Mouse (Mus musculus) midbrain, postnatal 0 days (tissue): ENCODE results near the gene Sox2. TPM values are rescaled to one million over a fixed set of nuclear protein-coding genes. Genes with fewer than 3 reads are reported as not detected.

ENCODE experiments used
- ATAC-seq: fragments of 200-750 bp; cut with Nextera tagmentation; 2 replicates; pipeline ENCODE4 v1.8.0; 2017; ENCODE audit warnings: moderate number of reproducible peaks, mild to moderate bottlenecking, moderate TSS enrichment, moderate library complexity; ENCODE audit not compliant: low FRiP score
- DNase-seq: peaks from one replicate; pipeline ENCODE4 v3.0.0-alpha.2; 2015; ENCODE audit warnings: low spot score
- H3K27ac ChIP-seq: fragments of 300-500 bp; sonication (generic); 2 replicates; pipeline ENCODE4 v1.5.1; 2014; ENCODE audit warnings: low read depth, mild to moderate bottlenecking, low read length, mixed read lengths
- H3K27me3 ChIP-seq: fragments of 300-500 bp; sonication (generic); 2 replicates; pipeline ENCODE4 v1.6.1; 2014; ENCODE audit warnings: low read length, control low read depth, mixed read lengths; ENCODE audit not compliant: insufficient read depth
- H3K36me3 ChIP-seq: fragments of 300-500 bp; sonication (generic); 2 replicates; pipeline ENCODE4 v1.6.1; 2014; ENCODE audit warnings: low read length, control low read depth, mixed read lengths; ENCODE audit not compliant: insufficient read depth
- H3K4me1 ChIP-seq: fragments of 300-500 bp; sonication (generic); 2 replicates; pipeline ENCODE4 v1.6.1; 2014; ENCODE audit warnings: mild to moderate bottlenecking, control low read depth, antibody characterized with exemption, low read length, mixed read lengths; ENCODE audit not compliant: insufficient read depth
- H3K4me2 ChIP-seq: fragments of 300-500 bp; sonication (generic); 2 replicates; pipeline ENCODE4 v1.6.1; 2014; ENCODE audit warnings: low read depth, mild to moderate bottlenecking, low read length, mixed read lengths; ENCODE audit not compliant: poor library complexity, severe bottlenecking
- H3K4me3 ChIP-seq: fragments of 300-500 bp; sonication (generic); 2 replicates; pipeline ENCODE4 v1.5.1; 2014; ENCODE audit warnings: low read depth, mild to moderate bottlenecking, low read length, moderate library complexity
- H3K9ac ChIP-seq: fragments of 300-500 bp; sonication (generic); replicated peaks from 2 replicates; pipeline ENCODE4 v1.6.1; 2014; ENCODE audit warnings: mild to moderate bottlenecking, low read length, moderate library complexity, mixed read lengths; ENCODE audit not compliant: poor library complexity, severe bottlenecking
- H3K9me3 ChIP-seq: fragments of 300-500 bp; sonication (generic); 2 replicates; pipeline ENCODE4 v1.6.1; 2016; ENCODE audit warnings: low read length, control low read depth
- CTCF ChIP-seq: IDR thresholded peaks from 2 replicates; pipeline ENCODE4 v1.5.1; 2016; ENCODE audit warnings: antibody characterized with exemption, mild to moderate bottlenecking
- WGBS: fragments of 180-500 bp; shearing (Covaris S2); extraction: QIAGEN DNeasy Blood & Tissue Kit; methylation state at CpG from one replicate; pipeline ENCODE4 v1.1.7; 2014; 5-methylcytosine and 5-hydroxymethylcytosine counted together
- polyA plus RNA-seq: library from polyadenylated mRNA; unstranded; fragments of >200 nt; fragmentation: Nextera tagmentation; extraction: Ambion mirVana; gene quantifications from 2 replicates; pipeline ENCODE4 v1.2.1, GENCODE M21; 2015
- total RNA-seq: library from RNA; depleted of rRNA; stranded (reverse); fragments of >200 nt; gene quantifications from 2 replicates; pipeline ENCODE4 v1.2.3, GENCODE M21; 2014

The Sox2 gene
- total and polyA plus RNA-seq, 2 experiments from 2014 or later: 29.7 to 79.1 TPM

DNA sequence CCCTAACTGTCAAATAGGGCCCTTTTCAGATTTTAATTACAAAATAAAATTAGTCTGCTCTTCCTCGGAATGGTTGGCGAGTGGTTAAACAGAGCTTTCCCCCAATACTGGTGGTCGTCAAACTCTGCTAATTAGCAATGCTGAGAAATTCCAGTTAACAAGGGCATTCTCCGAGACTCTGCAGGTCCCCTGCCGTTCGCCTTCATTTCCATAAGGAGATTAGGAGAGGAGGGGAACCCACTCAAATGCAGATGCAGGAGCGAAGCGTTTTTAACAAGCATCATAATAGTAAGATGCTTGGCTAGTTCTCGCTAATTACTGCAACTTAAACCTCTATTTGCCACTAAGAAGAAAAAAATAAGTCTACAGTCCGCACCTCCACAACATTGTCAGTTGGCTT, 4.0 kb upstream of the Sox2 start:
- peak overlapping the region; percentile 14; the same call in 1 of the 2 replicates for H3K27ac ChIP-seq
- no peak overlapping the region for H3K9ac ChIP-seq
- H3K27me3 ChIP-seq: peaks cover 30% of the 10 kb centered on the region
- 0 out of 2 replicates have a peak overlapping the region, but pooled peaks have one; percentile 1 for H3K4me2 ChIP-seq
- DNase-seq (no peak), ATAC-seq (no peak)
- no peaks in the 10 kb centered on the region for H3K9me3 ChIP-seq
- TF ChIP-seq CTCF: no peak
- 9% methylated on average over 10 of the region's 10 CpGs for WGBS
- H3K36me3 ChIP-seq: no peaks in the 10 kb centered on the region
- no peaks in the 10 kb centered on the region for H3K4me1 ChIP-seq
- no peak overlapping the region for H3K4me3 ChIP-seq

DNA sequence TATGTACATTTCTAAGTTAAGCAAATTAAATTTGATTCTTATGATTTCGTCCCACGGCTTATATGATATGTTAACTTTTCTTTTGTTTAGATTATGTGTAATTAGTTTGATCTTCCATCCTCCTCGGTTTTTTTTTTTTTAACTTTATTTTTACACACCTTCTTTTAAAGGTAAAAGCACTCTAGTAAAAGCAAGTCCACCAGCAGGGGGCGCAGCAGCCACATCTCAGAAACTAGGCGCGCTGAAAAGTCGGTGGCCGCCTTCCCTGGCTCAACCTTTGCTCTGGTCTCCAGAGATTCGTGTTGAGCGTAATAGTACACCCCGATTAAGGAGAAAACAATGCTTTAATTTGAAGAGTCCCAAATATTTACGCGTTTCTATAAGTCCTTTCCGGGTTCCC, 2.5 kb upstream of the Sox2 start:
- Histone ChIP-seq H3K4me1 (no peaks in the 10 kb centered on the region), H3K9ac (no peak overlapping the region)
- WGBS: under 1% methylated on average over 14 of the region's 14 CpGs

DNA sequence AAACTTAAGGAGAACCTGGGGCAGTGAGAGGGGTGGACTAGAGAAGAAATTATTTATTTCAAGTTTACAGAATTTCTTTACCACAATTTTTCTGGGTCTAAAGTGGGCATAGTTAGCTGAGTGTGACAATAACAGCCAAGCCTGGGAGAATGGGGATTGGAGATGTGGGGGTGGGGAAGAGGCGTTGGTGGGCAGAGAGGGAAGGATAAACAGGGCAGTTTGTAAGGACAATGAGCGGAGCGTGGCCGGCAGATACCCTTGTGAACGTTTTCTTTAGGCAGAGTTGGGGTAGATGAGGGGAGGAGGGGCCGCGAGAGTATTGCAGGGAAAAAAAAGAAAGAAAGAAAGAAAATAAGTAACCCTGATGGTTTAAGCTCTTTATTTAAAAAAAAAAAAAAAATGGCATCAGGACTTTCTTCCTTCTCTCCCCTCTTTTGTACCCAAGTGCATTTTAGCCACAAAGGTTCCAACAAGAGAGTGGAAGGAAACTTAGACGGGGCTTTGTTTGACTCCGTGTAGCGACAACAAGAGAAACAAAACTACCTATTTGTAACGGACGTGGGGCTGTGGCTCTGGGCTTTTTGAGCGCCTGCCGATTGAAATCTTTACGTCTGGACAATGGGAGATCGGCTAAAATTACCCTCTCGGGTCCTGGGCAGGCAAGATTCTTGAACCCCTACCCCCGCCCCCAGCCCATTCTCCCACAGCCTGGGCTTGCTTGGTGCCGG, 1.9 kb upstream of the Sox2 start:
- Histone ChIP-seq H3K27ac (peak overlapping the region; percentile 70), H3K4me2 (peak overlapping the region; percentile 46), H3K27me3 (peaks cover 30% of the 10 kb centered on the region), H3K36me3 (no peaks in the 10 kb centered on the region), H3K9me3 (no peaks in the 10 kb centered on the region), H3K4me1 (no peaks in the 10 kb centered on the region), H3K4me3 (peak overlapping the region; percentile 51), H3K9ac (peak overlapping the region; percentile 46)
- no peak for ATAC-seq
- DNase-seq: no peak
- 3% methylated on average over 19 of the region's 19 CpGs for WGBS
- TF ChIP-seq CTCF: no peak

More for the DNA sequence above, 2.5 kb upstream of the Sox2 start:
- no peaks in the 10 kb centered on the region for H3K9me3 ChIP-seq
- H3K27me3 ChIP-seq: peaks cover 30% of the 10 kb centered on the region
- ATAC-seq (no peak), DNase-seq (peak; percentile 89)
- peak; percentile 87 for TF ChIP-seq CTCF
- H3K36me3 ChIP-seq: no peaks in the 10 kb centered on the region
- 0 out of 2 replicates have a peak overlapping the region, but pooled peaks have one; percentile 70 for H3K27ac ChIP-seq
- no peak overlapping the region for H3K4me3 ChIP-seq
- H3K4me2 ChIP-seq: peak overlapping the region; percentile 46

DNA sequence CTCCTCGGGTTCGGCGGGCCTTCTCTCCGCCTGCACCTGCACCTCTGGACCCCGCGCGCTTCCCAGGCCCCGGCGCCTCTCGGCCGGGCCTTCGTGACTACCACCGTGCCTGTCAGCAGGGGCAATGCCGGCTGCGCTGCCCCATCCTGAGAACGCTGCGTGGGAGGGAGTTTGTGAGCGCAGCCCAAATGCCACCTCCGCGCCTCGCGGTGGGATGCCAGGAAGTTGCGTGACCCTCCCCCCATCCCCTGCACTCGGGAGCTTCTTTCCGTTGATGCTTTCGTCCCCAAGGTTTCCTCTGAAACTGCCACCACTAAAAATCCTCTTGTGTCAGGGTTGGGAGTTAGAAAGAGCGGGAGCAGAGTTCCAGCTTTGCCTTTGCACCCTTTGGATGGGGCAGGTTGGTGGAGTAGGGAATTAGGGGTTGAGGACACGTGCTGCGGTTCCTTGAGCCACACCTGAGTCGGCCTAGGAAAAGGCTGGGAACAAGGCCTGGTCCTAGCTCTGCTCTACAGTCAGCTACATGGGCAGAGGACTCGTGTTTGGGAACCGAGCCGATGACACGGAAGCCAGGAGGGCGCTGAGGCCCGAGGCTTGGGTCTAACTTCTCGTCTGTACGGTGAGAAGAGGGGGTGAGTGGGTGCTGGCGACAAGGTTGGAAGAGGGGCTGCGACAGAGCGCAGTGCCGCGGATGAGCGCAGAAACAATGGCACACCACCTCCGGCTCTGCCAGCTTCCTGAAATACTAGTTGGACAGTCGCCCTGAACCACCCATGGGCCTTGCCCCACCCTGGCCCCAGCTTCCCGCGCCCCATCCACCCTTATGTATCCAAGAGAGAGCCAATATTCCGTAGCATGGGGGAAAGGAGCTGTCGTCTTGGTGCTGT, 1.1 kb upstream of the Sox2 start:
- no peak for TF ChIP-seq CTCF
- peak overlapping the region; percentile 51 for H3K4me3 ChIP-seq
- WGBS: 3% methylated on average over 49 of the region's 50 CpGs
- H3K4me1 ChIP-seq: no peaks in the 10 kb centered on the region
- H3K9me3 ChIP-seq: no peaks in the 10 kb centered on the region
- ATAC-seq (peak; percentile 53), DNase-seq (no peak)
- H3K27ac ChIP-seq: peak overlapping the region; percentile 70
- peak overlapping the region; percentile 46 for H3K9ac ChIP-seq
- H3K27me3 ChIP-seq: peaks cover 24% of the 10 kb centered on the region
- peak overlapping the region; percentile 46 for H3K4me2 ChIP-seq
- no peaks in the 10 kb centered on the region for H3K36me3 ChIP-seq

DNA sequence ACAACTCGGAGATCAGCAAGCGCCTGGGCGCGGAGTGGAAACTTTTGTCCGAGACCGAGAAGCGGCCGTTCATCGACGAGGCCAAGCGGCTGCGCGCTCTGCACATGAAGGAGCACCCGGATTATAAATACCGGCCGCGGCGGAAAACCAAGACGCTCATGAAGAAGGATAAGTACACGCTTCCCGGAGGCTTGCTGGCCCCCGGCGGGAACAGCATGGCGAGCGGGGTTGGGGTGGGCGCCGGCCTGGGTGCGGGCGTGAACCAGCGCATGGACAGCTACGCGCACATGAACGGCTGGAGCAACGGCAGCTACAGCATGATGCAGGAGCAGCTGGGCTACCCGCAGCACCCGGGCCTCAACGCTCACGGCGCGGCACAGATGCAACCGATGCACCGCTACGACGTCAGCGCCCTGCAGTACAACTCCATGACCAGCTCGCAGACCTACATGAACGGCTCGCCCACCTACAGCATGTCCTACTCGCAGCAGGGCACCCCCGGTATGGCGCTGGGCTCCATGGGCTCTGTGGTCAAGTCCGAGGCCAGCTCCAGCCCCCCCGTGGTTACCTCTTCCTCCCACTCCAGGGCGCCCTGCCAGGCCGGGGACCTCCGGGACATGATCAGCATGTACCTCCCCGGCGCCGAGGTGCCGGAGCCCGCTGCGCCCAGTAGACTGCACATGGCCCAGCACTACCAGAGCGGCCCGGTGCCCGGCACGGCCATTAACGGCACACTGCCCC, 586 bp downstream of the Sox2 start:
- TF ChIP-seq CTCF: no peak
- DNase-seq: no peak
- no peaks in the 10 kb centered on the region for H3K9me3 ChIP-seq

More for the DNA sequence above, 586 bp downstream of the Sox2 start:
- ATAC-seq: 0 out of 2 replicates have a peak, but pooled peaks have one; percentile 10
- Histone ChIP-seq H3K4me1 (no peaks in the 10 kb centered on the region), H3K27me3 (peaks cover 19% of the 10 kb centered on the region), H3K4me2 (peak overlapping the region; percentile 46), H3K9ac (peak overlapping the region; percentile 75), H3K4me3 (peak overlapping the region; percentile 51), H3K36me3 (no peaks in the 10 kb centered on the region), H3K27ac (peak overlapping the region; percentile 80)
- under 1% methylated on average over 66 of the region's 67 CpGs for WGBS
